Mouse (Mus musculus) B cell, adult 67 days (primary cell): ENCODE data around the gene Btbd35f7. TPM values are rescaled to one million over a fixed set of nuclear protein-coding genes. Genes with fewer than 3 reads are reported as not detected.

ENCODE experiments used
- total RNA-seq, 2 experiments: library from RNA; stranded (reverse); gene quantifications; 4 replicates each; pipeline ENCODE4 v1.2.4; 2023

Btbd35f7 gene
- not detected for total RNA-seq

GRCm38 (mm10) chrX:5668767-5669166 is at the start of gene Btbd35f7:
TSS of gene Btbd35f7 (plus strand) at chrX:5669067.

Other genes with a start within 250 kb of the Btbd35f7 start
- not detected for gene Mycs, start 199.8 kb upstream of the Btbd35f7 start, total RNA-seq